Mouse (Mus musculus): ENCODE measurements around the gene Hoxa5. TPM values are rescaled to one million over a fixed set of nuclear protein-coding genes. Genes with fewer than 3 reads are reported as not detected.

Hoxa5 gene
- polyA plus RNA-seq, 1 experiment: not detected

DNA sequence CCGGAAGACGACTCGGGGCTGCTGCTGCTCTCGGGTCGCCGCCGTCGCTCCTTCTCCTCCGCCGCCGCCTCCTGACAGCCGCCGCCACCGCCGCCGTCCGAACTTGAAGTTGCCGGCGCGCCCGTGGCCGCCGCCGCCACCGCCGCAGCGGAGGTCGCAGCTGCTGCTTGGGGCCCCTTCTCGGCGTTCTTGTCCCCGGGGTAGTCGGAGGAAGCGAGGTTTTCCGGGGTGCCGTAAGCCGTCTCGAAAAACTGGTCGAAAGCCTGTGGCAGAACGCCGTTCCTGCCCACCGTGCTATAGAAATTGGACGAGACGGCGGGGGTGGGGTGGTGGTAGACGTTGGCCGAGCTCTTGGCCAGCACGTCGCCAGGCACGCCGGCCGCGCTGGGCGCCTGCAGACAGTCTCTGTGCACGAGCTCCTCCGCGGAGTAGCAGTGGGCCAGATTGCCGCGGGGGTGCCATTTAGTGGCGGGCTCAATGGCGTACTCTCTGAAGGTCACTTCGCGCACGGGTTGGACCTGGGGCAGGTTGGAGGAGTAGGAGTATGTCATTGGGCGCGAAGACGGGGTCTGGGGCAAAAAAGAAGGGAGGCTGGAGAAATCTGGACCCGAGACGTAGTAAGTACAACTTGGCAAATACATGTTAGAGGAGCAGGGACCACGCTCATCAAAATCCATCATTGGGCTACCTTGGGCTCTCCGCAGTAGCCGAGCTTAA is 40.8 kb upstream of the Hoxa5 start:
- no peak for TF ChIP-seq GATA1 (IDR thresholded peaks at IDR 0.05; ENCODE audit: low read length)

DNA sequence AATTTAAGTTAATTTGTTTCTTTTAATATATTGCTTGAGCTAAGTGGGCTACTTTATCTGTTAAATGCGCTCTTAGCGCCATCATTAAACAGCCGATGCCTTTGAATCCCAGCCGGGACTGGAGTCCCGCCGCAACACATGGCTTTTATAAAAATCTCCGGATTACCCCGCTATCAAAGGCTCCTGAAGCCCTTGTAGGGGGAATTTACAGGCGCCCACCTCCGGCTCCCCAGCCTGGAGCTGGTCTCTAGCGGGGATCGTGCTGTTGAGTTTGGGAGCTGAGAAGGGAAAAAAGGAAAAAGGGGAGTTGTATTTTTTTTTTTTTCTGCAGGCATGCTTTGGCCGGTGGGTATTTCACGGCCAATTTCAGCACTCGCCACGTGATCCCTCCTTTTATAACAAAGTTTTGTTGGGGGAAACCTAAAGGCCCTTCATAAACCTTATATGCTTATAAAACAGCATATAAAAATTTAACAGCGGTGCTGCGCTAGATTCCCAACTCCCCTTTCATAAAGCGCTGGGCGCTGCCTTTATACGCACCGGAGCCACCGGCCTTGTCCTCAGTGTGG is 40.2 kb upstream of the Hoxa5 start:
- no peak for TF ChIP-seq GATA1 (IDR thresholded peaks at IDR 0.05; ENCODE audit: low read length)

DNA sequence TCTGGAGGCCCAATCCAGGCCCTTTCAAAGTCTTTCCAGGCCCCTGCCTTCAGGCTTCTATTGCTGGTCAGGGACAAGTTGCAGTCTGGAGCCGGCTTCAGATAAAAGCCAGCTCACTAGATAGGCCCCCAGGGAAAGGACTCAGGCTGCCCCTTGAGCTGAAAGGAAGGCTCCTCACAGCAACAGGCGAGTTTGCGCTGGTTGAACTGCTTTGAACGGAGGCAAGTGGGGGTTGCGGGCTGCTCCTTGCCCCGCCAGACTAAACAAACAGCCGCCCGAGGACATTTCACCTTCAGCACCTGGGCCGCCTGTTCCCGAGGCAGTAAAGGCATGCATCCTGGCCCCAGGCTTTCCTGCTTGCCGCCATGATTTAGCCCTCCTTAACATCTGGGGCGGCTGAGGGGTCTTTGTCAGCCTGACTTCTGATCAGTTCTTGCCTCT is 39.3 kb upstream of the Hoxa5 start:
- no peak for TF ChIP-seq GATA1 (IDR thresholded peaks at IDR 0.05; ENCODE audit: low read length)

- TF ChIP-seq GATA1 (IDR thresholded peaks at IDR 0.05; ENCODE audit: low read length): no peak
These were observed 38.5 kb upstream of the Hoxa5 start for GRCm38 (mm10) chr6:52242801-52243332.

DNA sequence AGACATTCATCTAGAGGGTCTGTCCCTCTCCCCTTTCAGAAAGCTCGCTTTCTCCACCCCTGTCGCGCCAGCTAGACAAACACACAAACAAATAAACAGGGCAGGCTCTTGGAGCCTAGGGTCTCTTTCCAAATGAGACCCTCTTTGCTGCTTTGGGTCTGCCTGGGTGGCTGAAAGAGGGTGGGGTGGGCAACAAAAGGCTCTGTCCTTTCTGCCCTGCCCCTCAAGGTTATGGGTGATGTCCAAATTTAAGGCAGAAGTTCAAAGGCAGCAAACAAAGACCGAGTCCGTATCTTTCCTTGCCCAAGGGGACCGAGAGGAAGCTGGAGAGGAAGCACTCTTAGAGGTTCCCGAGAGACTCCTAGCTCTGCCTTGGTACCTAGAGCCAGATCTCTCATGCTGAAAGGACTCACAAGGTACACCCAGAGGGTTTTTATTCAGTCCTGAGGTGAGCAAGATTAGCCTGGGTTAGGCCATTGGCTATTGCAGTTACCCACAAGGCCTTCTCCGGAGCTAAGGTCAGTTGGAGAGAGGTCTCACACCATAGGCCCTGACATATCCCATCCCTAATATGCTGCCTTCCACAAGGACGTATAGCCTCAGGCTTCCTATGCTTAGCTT is 36.7 kb upstream of the Hoxa5 start:
- TF ChIP-seq GATA1 (IDR thresholded peaks at IDR 0.05; ENCODE audit: low read length): no peak

DNA sequence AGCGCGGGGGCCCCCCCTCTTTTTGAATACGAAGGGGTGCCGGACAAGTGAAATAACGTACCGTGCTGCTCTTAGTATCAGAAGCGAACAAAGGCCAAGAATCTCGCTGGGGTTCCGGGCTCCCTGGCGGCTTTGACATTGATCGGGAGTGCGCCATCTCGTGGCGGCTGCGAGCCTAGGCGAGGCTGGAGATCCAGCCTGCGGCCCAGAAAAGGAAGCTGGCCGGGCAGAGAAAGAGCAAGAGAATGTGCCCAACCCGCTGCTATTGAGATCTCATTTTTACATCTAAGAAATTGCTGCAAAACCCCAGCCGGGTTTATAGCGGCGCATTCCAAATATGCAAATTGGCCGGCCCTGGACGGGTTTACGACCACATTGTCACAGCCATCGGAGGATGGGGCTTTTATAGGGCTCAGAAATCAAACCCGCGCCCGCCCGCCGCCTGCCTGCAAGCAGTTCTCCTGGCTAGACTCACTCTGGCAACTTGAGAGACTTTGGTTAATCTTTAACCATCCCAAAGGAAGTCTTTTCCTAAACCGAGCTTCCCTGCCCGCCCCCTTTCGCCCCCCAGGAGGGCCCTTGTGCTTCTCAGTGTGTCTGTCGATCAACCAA is 36.1 kb upstream of the Hoxa5 start, which contains the start of gene Hoxa10:
Hoxa10 (minus strand) TSS at position 466 of the 612 bp plus-strand sequence.
- TF ChIP-seq GATA1 (IDR thresholded peaks at IDR 0.05; ENCODE audit: low read length): no peak

- no peak for TF ChIP-seq GATA1 (IDR thresholded peaks at IDR 0.05; ENCODE audit: low read length)
These were observed 35.4 kb upstream of the Hoxa5 start for GRCm38 (mm10) chr6:52239625-52240388.

- no peak for TF ChIP-seq GATA1 (IDR thresholded peaks at IDR 0.05; ENCODE audit: low read length)
These were observed 34.6 kb upstream of the Hoxa5 start for GRCm38 (mm10) chr6:52238976-52239375.

DNA sequence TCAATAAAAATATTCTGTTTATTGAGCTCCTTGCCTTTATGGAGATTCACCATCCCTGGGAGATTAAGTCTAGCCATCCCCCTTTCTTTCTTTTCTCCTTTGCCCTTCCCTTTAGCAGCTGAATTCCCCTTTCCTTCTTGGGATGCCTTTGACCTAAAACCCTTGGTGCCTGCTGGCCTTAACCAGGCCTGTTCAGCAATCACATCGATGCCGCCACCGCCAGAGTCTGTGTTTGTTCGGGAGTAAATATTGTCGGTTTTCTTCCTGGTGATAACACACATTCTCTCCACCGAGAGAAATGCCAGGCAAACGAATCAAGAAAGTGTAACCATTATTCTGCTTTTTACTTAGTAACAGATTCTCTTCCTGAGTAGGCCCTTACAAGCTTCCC is 33.8 kb upstream of the Hoxa5 start:
- TF ChIP-seq GATA1 (IDR thresholded peaks at IDR 0.05; ENCODE audit: low read length): no peak

- no peak for TF ChIP-seq GATA1 (IDR thresholded peaks at IDR 0.05; ENCODE audit: low read length)
These were observed 33.2 kb upstream of the Hoxa5 start for GRCm38 (mm10) chr6:52237346-52238154.

GRCm38 (mm10) chr6:52236806-52237205 is 32.4 kb upstream of the Hoxa5 start:
- TF ChIP-seq GATA1 (IDR thresholded peaks at IDR 0.05; ENCODE audit: low read length): no peak

GRCm38 (mm10) chr6:52235866-52236265 is 31.5 kb upstream of the Hoxa5 start:
- no peak for TF ChIP-seq GATA1 (IDR thresholded peaks at IDR 0.05; ENCODE audit: low read length)

GRCm38 (mm10) chr6:52235267-52235666 is 30.9 kb upstream of the Hoxa5 start:
- no peak for TF ChIP-seq GATA1 (IDR thresholded peaks at IDR 0.05; ENCODE audit: low read length)

- TF ChIP-seq GATA1 (IDR thresholded peaks at IDR 0.05; ENCODE audit: low read length): no peak
These were observed 30.2 kb upstream of the Hoxa5 start for GRCm38 (mm10) chr6:52234428-52235140.

Data from G1E-ER4 (cell line).